Mouse (Mus musculus) ES-E14 (cell line): Measurements from ENCODE around the gene Patl2. TPM values are rescaled to one million over a fixed set of nuclear protein-coding genes. Genes with fewer than 3 reads are reported as not detected.

Source experiments
- DNase-seq: peaks from one replicate; pipeline ENCODE4 v3.0.0-alpha.2; 2013; ENCODE audit warnings: low read depth, low spot score
- H3K27ac ChIP-seq: 2 replicates; pipeline ENCODE4 v1.5.1; 2012; ENCODE audit warnings: low read depth, mild to moderate bottlenecking, low read length, moderate library complexity, mixed read lengths; ENCODE audit not compliant: poor library complexity, insufficient read depth, severe bottlenecking
- H3K36me3 ChIP-seq: 2 replicates; pipeline ENCODE4 v1.6.1; 2012; ENCODE audit warnings: mild to moderate bottlenecking, low read length, moderate library complexity, mixed read lengths; ENCODE audit not compliant: control insufficient read depth, poor library complexity, insufficient read depth, severe bottlenecking
- H3K4me1 ChIP-seq, 2 experiments: fragments of 150-350 bp in 1 of 2; sonication (generic) in 1 of 2; 2 replicates each; pipeline ENCODE4 v1.6.1; 2012; ENCODE audit warnings: low read length in 2 of 2, mild to moderate bottlenecking in 1 of 2, mixed read lengths in 1 of 2; ENCODE audit not compliant: control insufficient read depth in 2 of 2, insufficient read depth in 2 of 2, poor library complexity in 1 of 2
- H3K4me3 ChIP-seq, 2 experiments: fragments of 150-350 bp in 1 of 2; sonication (generic) in 1 of 2; 2 replicates each; pipeline ENCODE4 v1.5.1; 2012; ENCODE audit warnings: low read length in 2 of 2, low read depth in 1 of 2, mild to moderate bottlenecking in 1 of 2, mixed read lengths in 1 of 2; ENCODE audit not compliant: insufficient read depth in 1 of 2, poor library complexity in 1 of 2, severe bottlenecking in 1 of 2
- H3K9ac ChIP-seq: 2 replicates; pipeline ENCODE4 v1.6.1; 2012; ENCODE audit warnings: low read depth, mild to moderate bottlenecking, low read length, mixed read lengths; ENCODE audit not compliant: poor library complexity, insufficient read depth, severe bottlenecking
- H3K9me3 ChIP-seq: fragments of 150-350 bp; sonication (generic); 2 replicates; pipeline ENCODE4 v1.6.1; 2012; ENCODE audit warnings: low read depth, mild to moderate bottlenecking, low read length; ENCODE audit not compliant: control insufficient read depth, insufficient read depth
- CHD2 ChIP-seq: IDR thresholded peaks from 2 replicates; pipeline ENCODE4 v1.6.1; 2014; ENCODE audit warnings: mild to moderate bottlenecking, low read depth, low read length, inconsistent platforms
- HCFC1 ChIP-seq: IDR thresholded peaks from 2 replicates; pipeline ENCODE4 v1.6.1; 2012; ENCODE audit warnings: low read length, inconsistent platforms, borderline replicate concordance; ENCODE audit not compliant: insufficient read depth
- MAFK ChIP-seq: IDR thresholded peaks from 2 replicates; pipeline ENCODE4 v1.6.1; 2014; ENCODE audit warnings: mild to moderate bottlenecking, low read depth, low read length, inconsistent platforms; ENCODE audit not compliant: insufficient read depth
- ZC3H11A ChIP-seq: IDR thresholded peaks from 2 replicates; pipeline ENCODE4 v1.6.1; 2012; ENCODE audit warnings: low read depth, mild to moderate bottlenecking, inconsistent platforms, low read length, borderline replicate concordance
- ZNF384 ChIP-seq: IDR thresholded peaks from 2 replicates; pipeline ENCODE4 v1.6.1; 2012; ENCODE audit warnings: low read depth, low read length, inconsistent platforms
- in situ Hi-C, 2 experiments: fragments of 600-800 bp; cut with MboI; formaldehyde crosslinking; loops; one replicate each; pipeline ENCODE4 v1.15.1; 2025; ENCODE audit warnings: low sequenced_read_pairs in 2 of 2, inconsistent platforms in 1 of 2; ENCODE audit not compliant: unreplicated experiment in 2 of 2
- total RNA-seq: library from RNA; depleted of rRNA; stranded (reverse); fragments of 300-350 nt; gene quantifications from 2 replicates; pipeline ENCODE4 v1.2.3, GENCODE M21; 2012

Patl2 gene
- total RNA-seq, 1 experiment = 1.3 TPM

DNA sequence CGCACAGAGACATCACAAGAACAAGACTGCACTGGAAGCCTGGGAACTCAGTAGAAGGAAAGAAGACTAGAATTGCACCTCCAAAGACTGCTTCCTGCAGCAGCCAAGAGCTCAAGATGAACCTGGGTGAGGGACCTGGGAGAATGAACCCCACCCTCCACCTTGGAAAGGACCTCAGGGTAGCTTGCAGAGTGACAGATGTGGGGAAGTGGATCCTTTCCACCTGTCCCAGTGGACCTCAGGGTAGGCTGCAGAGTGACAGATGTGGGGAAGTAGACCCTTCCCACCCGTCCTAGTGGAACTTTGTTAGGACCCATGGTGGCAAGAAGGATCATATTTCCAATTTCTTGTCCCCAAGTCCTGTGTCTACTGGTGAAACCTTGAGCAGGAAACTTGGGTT is 30.7 kb downstream of the Patl2 start:
- Histone ChIP-seq H3K4me1 (peaks cover 0 to 2% of the 10 kb centered on the region in 2 experiments; a peak in 1 of 4 replicates), H3K9ac (no peak overlapping the region), H3K27ac (no peak overlapping the region), H3K4me3 (no peak overlapping the region), H3K36me3 (no peaks in the 10 kb centered on the region), H3K9me3 (no peaks in the 10 kb centered on the region; the same call in 1 of the 2 replicates)
- TF ChIP-seq ZC3H11A = no peak
- in situ Hi-C loops = no loop called here
- DNase-seq = no peak

DNA sequence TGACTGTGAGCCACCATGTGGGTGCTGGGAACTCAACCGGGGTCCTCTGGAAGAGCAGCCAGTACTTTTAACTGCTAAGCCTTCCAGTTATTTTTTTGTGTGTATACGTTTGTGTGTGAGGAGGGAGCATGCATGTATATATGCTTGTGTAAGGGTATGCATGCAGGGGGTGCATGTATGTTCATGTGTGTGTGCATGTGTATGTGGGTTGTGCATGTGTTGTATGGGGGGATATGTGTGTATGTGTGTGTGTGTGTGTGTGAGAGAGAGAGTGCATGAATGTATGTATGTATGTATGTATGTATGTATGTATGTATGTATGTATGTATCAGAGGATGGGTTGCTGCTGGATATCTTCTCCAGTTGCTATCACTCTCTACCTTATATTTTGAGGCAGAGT is 31.5 kb downstream of the Patl2 start:
- no peak for DNase-seq
- in situ Hi-C loops = no loop called here
- TF ChIP-seq CHD2 (no peak), ZC3H11A (no peak), HCFC1 (no peak), ZNF384 (no peak), MAFK (no peak)

DNA sequence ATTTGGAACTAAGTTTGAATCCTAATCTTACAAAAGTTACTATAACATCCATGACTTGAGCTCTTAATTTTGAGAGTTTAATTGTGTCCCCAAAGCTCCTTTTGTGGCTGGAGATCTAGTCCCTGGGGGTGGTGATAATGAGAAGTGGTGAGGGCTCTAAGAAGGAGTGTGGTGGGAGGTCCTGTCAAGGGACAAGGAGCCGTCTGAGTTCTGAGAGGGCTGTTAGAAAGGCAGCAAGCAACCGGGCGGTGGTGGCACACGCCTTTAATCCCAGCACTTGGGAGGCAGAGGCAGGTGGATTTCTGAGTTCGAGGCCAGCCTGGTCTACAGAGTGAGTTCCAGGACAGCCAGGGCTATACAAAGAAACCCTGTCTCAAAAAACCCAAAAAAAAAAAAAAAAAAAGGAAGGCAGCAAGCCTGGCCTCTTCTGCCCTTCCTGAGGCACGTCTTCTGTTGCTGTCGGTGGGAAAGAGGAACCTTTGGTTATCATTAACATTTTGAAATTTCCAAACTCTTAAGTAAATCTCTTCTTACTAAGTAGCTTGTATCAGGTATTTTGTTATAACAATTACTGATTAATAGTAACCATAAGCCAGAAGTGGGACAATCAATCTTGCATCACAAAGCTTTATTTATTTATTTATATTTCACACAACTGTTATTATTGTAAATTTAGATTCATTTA is 32.2 kb downstream of the Patl2 start:
- Histone ChIP-seq H3K9me3 (no peaks in the 10 kb centered on the region; the same call in 1 of the 2 replicates), H3K4me1 (peaks cover 0 to 2% of the 10 kb centered on the region in 2 experiments; a peak in 1 of 4 replicates), H3K27ac (no peak overlapping the region), H3K36me3 (no peaks in the 10 kb centered on the region), H3K4me3 (no peak overlapping the region), H3K9ac (no peak overlapping the region)
- in situ Hi-C loops = no loop called here
- DNase-seq = no peak
- no peak for TF ChIP-seq ZNF384
- no peak for TF ChIP-seq ZC3H11A
- no peak for TF ChIP-seq CHD2
- TF ChIP-seq HCFC1 = no peak
- no peak for TF ChIP-seq MAFK

More for the DNA sequence above, 31.5 kb downstream of the Patl2 start:
- no peaks in the 10 kb centered on the region; the same call in 1 of the 2 replicates for H3K9me3 ChIP-seq
- peaks cover 0 to 2% of the 10 kb centered on the region in 2 experiments; a peak in 1 of 4 replicates for H3K4me1 ChIP-seq
- H3K27ac ChIP-seq = no peak overlapping the region
- H3K4me3 ChIP-seq = no peak overlapping the region
- H3K9ac ChIP-seq = no peak overlapping the region
- H3K36me3 ChIP-seq = no peaks in the 10 kb centered on the region

DNA sequence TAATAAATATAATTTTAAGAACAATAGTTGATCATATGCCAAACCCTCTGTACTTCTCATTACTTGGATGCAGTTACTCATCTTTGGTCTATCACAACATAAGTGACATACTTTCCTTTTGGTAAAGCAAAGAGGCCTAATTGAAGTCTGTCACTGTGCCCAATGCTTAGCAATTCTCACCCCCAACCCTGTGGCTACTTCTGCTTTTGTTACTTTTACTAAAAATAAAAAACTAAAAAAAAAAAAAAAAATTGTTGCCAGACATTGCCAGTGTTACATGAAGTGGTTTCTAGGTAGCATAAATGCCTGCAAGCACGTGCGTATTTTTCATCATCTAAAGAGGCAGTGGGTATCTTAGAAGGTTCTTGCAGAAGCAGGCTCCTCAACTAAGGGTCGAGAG is 33.1 kb downstream of the Patl2 start:
- Histone ChIP-seq H3K4me3 (no peak overlapping the region), H3K36me3 (no peaks in the 10 kb centered on the region), H3K27ac (no peak overlapping the region), H3K9me3 (no peaks in the 10 kb centered on the region; the same call in 1 of the 2 replicates), H3K9ac (no peak overlapping the region), H3K4me1 (peaks cover 0 to 2% of the 10 kb centered on the region in 2 experiments; a peak in 1 of 4 replicates)
- DNase-seq = no peak
- TF ChIP-seq ZC3H11A (no peak), MAFK (no peak), HCFC1 (no peak), CHD2 (no peak), ZNF384 (no peak)
- in situ Hi-C loops = no loop called here
